Mouse (Mus musculus) CD4-positive naive resting alpha-beta T cell, adult 57 days (primary cell): ENCODE measurements around the gene Dcaf5. TPM values are rescaled to one million over a fixed set of nuclear protein-coding genes. Genes with fewer than 3 reads are reported as not detected.

Source experiments
- total RNA-seq: library from RNA; stranded (reverse); gene quantifications from one replicate; pipeline ENCODE4 v1.2.4, GENCODE M21; 2023

Gene Dcaf5
- total RNA-seq: 57.4 TPM

DNA sequence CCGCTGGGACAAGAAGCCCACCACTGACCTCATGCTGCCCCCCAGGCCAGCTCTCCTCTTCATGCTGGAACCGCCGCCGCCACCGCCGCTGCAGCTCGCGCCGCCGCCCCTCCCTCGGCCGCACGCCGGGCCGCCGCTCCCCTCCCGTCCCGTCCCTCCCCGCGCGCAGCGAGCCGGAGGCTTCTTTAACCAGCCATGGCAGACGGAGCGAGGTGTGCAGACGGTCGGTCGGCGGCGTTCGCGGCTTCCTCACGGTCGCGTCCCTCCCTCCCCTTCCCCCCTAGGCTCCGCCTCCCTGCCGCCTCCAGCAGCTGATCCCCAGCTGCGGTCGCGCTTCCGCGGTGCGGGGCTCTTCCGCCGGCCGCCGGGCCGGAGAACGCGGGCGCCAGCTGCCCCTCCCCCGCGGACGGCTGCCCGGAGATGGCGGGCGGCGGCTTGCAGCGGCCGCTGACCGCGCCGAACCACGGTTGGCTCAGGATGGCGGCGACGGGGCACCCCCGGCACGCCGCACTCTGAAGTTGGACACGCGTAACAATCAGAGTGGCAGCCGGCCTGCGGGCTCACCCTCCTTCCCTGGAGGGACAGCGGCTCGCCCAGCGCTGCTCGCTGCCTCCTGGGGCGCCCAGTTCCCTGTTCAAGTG lies at the start of gene Dcaf5:
Gene Dcaf5, minus strand, starts transcription at position 266 of the 641 bp plus-strand sequence.

DNA sequence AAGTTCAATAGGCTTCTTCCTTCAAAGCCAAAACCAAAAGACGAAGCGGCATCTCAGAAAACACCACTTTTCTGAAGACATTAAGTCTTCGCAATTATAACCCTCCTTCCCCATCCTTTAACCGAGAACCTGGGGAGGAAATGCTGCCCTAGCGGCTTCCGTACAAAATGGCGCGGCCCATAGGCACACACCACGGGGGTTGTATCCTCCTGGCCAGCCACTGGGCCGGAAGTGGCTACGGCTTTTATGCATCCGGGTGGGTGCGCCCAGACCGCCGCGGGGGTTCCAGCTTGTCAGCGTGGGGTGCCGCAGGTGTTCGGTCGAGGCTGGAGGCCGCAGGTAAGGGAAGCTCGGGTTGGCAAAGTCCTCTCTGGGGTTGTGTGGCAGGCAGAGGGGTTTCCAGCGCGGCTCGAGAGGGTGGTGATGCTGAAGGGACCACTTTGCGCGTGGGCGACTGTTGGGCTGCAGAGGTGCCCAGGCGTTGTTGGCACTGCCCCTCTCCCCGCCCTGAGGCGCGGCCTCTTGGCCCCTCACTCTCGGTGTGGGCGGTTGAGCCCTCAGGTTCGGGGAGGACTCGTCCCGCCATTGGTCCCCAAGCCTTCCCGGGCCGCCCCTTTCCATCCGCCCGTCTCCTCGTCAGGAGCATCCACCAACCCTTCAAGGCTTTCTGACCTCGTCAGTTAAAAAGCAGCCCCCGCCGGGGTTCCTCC lies 26.7 kb upstream of the Dcaf5 start, which contains the start of gene Exd2:
Gene Exd2, plus strand, starts transcription at position 154 of the 710 bp plus-strand sequence.

Other genes with a start within 250 kb of the Dcaf5 start
- 431 TPM for gene Actn1, start 176.2 kb downstream of the Dcaf5 start, total RNA-seq
- 44.4 TPM for gene Exd2, start 26.5 kb upstream of the Dcaf5 start, total RNA-seq
- gene Galnt16, start 81.7 kb upstream of the Dcaf5 start, total RNA-seq: not detected
- gene Slc39a9, start 207.3 kb upstream of the Dcaf5 start, total RNA-seq: 39.3 TPM
- 69.4 TPM for gene Erh, start 207.7 kb upstream of the Dcaf5 start, total RNA-seq